Mouse (Mus musculus) liver, embryonic 15.5 days (tissue): ENCODE measurements at regions not wholly inside any gene's neighbourhood (a gene's known extent, or its start where the extent isn't known, plus 50 kb on each side); places are given as distances from the start of the nearest gene placed in this dataset.

Experiments used
- ATAC-seq: fragments of 200-750 bp; cut with Nextera tagmentation; 2 replicates; pipeline ENCODE4 v1.8.0; 2017; ENCODE audit warnings: moderate number of reproducible peaks, mild to moderate bottlenecking, moderate library complexity; ENCODE audit not compliant: insufficient read depth
- H3K27ac ChIP-seq: fragments of 300-500 bp; sonication (generic); replicated peaks from 2 replicates; pipeline ENCODE4 v1.5.1; 2015; ENCODE audit warnings: mild to moderate bottlenecking, inconsistent platforms
- H3K27me3 ChIP-seq: fragments of 300-500 bp; sonication (generic); 2 replicates; pipeline ENCODE4 v1.6.1; 2015; ENCODE audit warnings: mild to moderate bottlenecking, inconsistent platforms
- H3K36me3 ChIP-seq: fragments of 300-500 bp; sonication (generic); replicated peaks from 2 replicates; pipeline ENCODE4 v1.6.1; 2015; ENCODE audit warnings: moderate library complexity, mild to moderate bottlenecking, inconsistent platforms
- H3K4me1 ChIP-seq: fragments of 300-500 bp; sonication (generic); replicated peaks from 2 replicates; pipeline ENCODE4 v1.6.1; 2015; ENCODE audit warnings: inconsistent platforms
- H3K4me2 ChIP-seq: fragments of 300-500 bp; sonication (generic); 2 replicates; pipeline ENCODE4 v1.6.1; 2015; ENCODE audit warnings: moderate library complexity, mild to moderate bottlenecking, inconsistent platforms
- H3K4me3 ChIP-seq: fragments of 300-500 bp; sonication (generic); replicated peaks from 2 replicates; pipeline ENCODE4 v1.5.1; 2015; ENCODE audit warnings: mild to moderate bottlenecking, inconsistent platforms
- H3K9ac ChIP-seq: fragments of 300-500 bp; sonication (generic); 2 replicates; pipeline ENCODE4 v1.6.1; 2015; ENCODE audit warnings: moderate library complexity, mild to moderate bottlenecking, inconsistent platforms
- H3K9me3 ChIP-seq: fragments of 300-500 bp; sonication (generic); replicated peaks from 2 replicates; pipeline ENCODE4 v1.6.1; 2016; ENCODE audit warnings: inconsistent platforms
- WGBS: fragments of 180-500 bp; shearing (Covaris S2); methylation state at CpG from one replicate; pipeline ENCODE4 v1.1.7; 2015; ENCODE audit warnings: mixed read lengths; ENCODE audit not compliant: insufficient replicate concordance; 5-methylcytosine and 5-hydroxymethylcytosine counted together

DNA sequence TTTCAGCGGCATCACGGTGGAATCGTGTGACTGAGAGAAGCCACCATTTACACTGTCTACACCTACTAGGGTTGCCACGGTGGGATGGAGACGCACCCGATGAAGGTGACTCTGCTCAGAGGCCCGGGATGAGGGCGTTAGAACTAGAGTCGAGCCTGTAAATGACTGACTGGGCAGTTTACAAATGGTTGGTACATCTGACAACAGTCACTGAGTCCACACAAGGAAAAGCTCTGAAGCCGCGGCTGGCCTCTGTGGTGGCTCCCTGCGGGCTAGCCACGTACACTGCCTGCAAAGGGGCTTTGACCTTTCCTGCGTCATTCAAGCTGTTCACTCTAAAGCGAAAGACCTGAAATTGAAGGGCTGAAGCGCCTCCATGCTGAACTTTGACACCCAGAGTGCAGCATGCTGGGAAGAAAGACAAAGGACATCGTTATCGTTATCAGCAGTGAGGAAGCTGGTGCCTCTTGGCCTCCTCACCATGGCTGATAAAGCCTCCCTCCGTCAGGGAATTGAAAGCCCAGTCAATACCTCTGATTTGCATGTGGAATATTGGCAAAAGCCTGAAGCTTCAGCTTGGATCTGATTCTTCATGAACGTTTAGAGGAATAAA, 462.1 kb upstream of the Arglu1 start:
- Histone ChIP-seq H3K9ac (no peak overlapping the region), H3K27me3 (no peaks in the 10 kb centered on the region), H3K4me1 (0 out of 2 replicates have a peak, but pooled peaks cover 2% of the 10 kb centered on the region), H3K4me3 (no peak overlapping the region), H3K27ac (no peak overlapping the region), H3K36me3 (no peaks in the 10 kb centered on the region), H3K4me2 (no peak overlapping the region; the same call in 1 of the 2 replicates), H3K9me3 (no peaks in the 10 kb centered on the region)
- 65% methylated on average over 20 of the region's 20 CpGs for WGBS
- ATAC-seq, result no peak

DNA sequence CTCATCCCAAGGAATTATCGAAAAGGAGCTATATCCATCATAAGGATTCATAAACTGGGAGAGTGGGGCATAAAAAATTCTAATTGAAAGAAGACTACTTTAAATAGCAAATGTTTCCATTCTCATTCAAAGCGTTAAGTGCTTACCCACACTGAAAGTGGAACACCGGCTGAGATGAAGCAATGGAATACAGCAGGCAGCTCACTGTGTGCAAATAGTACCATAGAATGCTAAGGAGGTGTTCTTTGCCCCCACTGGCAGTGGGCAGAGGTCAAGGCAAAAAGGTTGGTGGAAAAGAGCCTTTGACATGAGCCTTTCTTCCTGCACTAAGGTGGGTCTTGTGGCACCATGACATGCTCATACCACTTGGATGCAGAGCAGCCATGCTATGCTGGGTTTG, 454.0 kb upstream of the Arglu1 start:
- Histone ChIP-seq H3K4me3 (no peak overlapping the region), H3K27me3 (no peaks in the 10 kb centered on the region), H3K27ac (no peak overlapping the region), H3K4me1 (no peaks in the 10 kb centered on the region), H3K9ac (no peak overlapping the region), H3K4me2 (no peak overlapping the region), H3K9me3 (no peaks in the 10 kb centered on the region), H3K36me3 (no peaks in the 10 kb centered on the region)
- 73% methylated on average over 3 of the region's 3 CpGs for WGBS
- ATAC-seq, result no peak

DNA sequence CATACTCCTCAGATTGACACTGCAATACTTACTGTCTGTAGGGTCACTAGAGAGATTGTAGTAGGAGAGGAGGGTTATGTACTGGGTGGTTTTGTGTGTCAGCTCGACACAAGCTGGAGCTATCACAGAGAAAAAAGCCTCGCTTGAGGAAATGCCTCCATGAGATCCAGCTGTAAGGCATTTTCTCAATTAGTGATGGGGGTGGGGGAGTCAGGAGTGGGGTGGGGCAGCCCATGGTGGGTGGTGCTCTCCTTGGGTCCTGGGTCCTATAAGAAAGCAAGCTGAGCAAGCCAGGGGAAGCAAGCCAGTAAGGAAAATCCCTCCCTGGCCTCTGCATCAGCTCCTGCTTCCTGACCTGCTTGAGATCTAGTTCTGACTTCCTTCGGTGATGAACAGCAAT, 449.5 kb upstream of the Arglu1 start:
- Histone ChIP-seq H3K9ac (no peak overlapping the region), H3K9me3 (no peaks in the 10 kb centered on the region), H3K27ac (no peak overlapping the region), H3K4me2 (no peak overlapping the region), H3K4me3 (no peak overlapping the region), H3K4me1 (no peaks in the 10 kb centered on the region), H3K36me3 (no peaks in the 10 kb centered on the region), H3K27me3 (no peaks in the 10 kb centered on the region)
- ATAC-seq, result no peak
- 40% methylated on average over 3 of the region's 3 CpGs for WGBS

DNA sequence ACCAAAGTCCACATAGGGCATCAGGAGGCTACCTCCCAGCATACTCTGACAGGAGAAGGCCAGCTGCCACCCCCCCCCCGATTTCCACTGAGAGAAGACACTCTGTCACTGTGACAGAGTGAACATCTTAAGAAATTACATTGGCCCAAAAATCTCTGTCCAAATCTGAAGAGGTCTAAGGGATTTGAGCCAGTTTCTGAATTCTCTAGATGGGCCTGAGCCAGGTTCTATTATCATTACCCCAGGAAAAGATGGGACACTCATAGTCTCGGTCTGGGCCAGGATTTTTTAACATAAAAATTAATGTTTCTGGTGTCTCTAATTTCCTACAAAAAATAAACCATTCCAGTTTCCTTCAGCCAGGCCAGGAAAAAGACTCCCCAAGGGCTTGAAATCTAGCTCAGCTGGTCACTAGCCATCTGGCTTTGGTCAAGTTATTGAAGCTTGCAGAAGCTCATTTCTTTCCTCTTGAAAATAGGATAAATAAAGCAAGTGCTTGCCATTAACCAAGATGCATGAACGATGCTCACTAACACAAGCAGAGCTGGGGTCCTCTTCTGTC, 448.8 kb upstream of the Arglu1 start:
- H3K36me3 ChIP-seq, result no peaks in the 10 kb centered on the region
- no peaks in the 10 kb centered on the region for H3K27me3 ChIP-seq
- H3K4me1 ChIP-seq, result no peaks in the 10 kb centered on the region
- no peak overlapping the region for H3K27ac ChIP-seq
- no peak overlapping the region for H3K4me2 ChIP-seq
- no peak overlapping the region for H3K4me3 ChIP-seq
- no peaks in the 10 kb centered on the region for H3K9me3 ChIP-seq
- 53% methylated on average over 3 of the region's 3 CpGs for WGBS
- no peak overlapping the region for H3K9ac ChIP-seq
- no peak for ATAC-seq

DNA sequence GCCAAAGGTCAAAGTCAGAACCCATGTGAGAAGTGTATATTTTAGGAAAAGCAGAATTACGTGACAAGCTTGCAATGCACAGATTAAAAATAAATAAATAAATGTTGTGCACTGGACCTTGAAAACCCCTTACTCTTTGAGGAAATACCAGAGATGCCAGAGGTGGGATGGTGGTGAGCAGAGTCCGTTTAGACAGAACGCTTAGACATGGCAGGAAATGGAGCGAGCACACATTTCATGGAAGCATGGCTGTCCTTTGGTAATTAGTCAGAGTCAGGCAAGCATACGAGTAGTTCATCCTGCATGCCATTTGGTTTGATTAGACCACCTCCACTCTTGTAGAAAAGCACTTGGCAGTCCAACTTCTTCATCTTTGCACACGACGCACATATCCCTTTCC, 443.4 kb upstream of the Arglu1 start:
- 46% methylated on average over 7 of the region's 7 CpGs for WGBS

DNA sequence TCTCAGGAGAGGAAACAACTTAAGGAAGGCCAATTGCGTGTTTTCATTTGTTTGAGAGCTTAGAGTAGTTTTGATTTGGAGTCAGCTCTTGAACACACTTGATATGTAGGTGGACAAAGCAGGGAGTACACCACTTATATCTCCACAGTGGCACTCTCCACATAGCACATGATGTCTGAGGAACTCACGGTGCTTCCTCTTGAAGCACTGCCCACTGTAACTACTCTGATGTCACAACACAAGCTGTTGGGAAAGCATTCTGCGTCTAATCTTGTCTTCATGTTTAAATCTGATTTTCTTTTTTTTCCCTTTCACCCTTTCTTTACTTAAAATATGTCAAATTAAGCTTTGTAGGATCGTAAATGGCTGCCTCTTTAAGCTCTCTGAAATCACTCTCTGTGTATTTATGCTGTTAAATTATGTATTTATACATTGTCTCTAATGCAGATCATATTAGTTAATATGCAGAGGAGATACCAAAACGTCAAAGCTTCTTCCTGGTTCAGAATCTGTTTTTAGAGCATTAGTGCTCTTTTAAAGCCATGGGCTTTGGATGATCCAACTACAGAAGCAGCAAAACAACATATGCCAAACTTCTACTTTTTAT, 442.4 kb upstream of the Arglu1 start:
- no peaks in the 10 kb centered on the region for H3K27me3 ChIP-seq
- H3K9ac ChIP-seq, result no peak overlapping the region
- 51% methylated on average over 5 of the region's 5 CpGs for WGBS
- ATAC-seq, result no peak
- no peaks in the 10 kb centered on the region for H3K9me3 ChIP-seq
- no peaks in the 10 kb centered on the region for H3K4me1 ChIP-seq
- H3K27ac ChIP-seq, result no peak overlapping the region
- H3K4me3 ChIP-seq, result no peak overlapping the region
- no peaks in the 10 kb centered on the region for H3K36me3 ChIP-seq
- no peak overlapping the region for H3K4me2 ChIP-seq

More for the DNA sequence above, 443.4 kb upstream of the Arglu1 start:
- H3K27ac ChIP-seq, result no peak overlapping the region
- H3K4me2 ChIP-seq, result no peak overlapping the region
- no peak overlapping the region for H3K4me3 ChIP-seq
- no peaks in the 10 kb centered on the region for H3K27me3 ChIP-seq
- no peak overlapping the region for H3K9ac ChIP-seq
- ATAC-seq, result no peak
- no peaks in the 10 kb centered on the region for H3K4me1 ChIP-seq
- no peaks in the 10 kb centered on the region for H3K36me3 ChIP-seq
- H3K9me3 ChIP-seq, result no peaks in the 10 kb centered on the region

DNA sequence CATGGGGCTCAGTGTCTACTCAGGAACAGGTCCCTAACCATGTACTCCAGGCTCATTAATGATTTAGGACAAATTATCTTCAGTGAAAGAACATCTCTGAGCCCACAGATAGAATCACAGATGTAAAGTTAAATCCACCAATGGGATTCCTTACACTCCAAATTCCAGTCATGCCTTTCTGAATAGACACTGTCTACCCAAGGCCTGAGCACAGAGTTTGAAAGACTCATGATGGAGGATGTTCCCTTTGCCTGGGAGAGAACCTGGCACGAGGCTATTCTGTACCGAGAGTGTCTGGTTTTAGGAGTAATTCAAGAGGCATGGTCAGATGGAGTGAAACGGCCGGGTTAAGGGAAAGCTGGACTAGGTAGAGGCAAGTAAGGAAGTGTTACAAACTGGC, 440.9 kb upstream of the Arglu1 start:
- Histone ChIP-seq H3K4me3 (no peak overlapping the region), H3K4me1 (no peaks in the 10 kb centered on the region), H3K27ac (no peak overlapping the region), H3K9me3 (no peaks in the 10 kb centered on the region), H3K4me2 (no peak overlapping the region), H3K36me3 (no peaks in the 10 kb centered on the region), H3K27me3 (no peaks in the 10 kb centered on the region), H3K9ac (no peak overlapping the region)
- no peak for ATAC-seq
- WGBS, result 54% methylated on average over 4 of the region's 4 CpGs

DNA sequence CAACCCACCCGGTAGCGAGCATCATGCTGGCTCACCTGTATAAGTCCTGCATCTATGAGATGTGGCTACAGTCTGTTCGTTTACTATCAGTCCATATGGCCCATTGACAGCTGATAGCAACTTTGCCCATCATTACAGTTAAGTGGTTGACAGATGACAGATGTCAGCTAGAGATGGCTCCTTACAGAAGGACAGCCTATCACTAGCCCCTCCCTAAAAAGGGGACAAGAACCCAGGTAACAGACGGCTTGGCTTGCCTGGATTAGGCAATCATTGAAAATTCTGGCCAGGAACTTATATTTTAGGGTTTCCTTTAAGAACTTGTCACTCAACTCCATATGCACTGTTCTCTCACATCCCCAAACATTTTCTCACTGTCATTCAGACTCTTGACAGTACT, 434.2 kb upstream of the Arglu1 start:
- no peaks in the 10 kb centered on the region for H3K9me3 ChIP-seq
- 61% methylated on average over 4 of the region's 4 CpGs for WGBS
- H3K4me2 ChIP-seq, result no peak overlapping the region
- no peak overlapping the region for H3K27ac ChIP-seq
- no peaks in the 10 kb centered on the region for H3K27me3 ChIP-seq
- H3K36me3 ChIP-seq, result no peaks in the 10 kb centered on the region
- no peak for ATAC-seq
- H3K4me3 ChIP-seq, result no peak overlapping the region
- no peaks in the 10 kb centered on the region for H3K4me1 ChIP-seq
- H3K9ac ChIP-seq, result no peak overlapping the region

DNA sequence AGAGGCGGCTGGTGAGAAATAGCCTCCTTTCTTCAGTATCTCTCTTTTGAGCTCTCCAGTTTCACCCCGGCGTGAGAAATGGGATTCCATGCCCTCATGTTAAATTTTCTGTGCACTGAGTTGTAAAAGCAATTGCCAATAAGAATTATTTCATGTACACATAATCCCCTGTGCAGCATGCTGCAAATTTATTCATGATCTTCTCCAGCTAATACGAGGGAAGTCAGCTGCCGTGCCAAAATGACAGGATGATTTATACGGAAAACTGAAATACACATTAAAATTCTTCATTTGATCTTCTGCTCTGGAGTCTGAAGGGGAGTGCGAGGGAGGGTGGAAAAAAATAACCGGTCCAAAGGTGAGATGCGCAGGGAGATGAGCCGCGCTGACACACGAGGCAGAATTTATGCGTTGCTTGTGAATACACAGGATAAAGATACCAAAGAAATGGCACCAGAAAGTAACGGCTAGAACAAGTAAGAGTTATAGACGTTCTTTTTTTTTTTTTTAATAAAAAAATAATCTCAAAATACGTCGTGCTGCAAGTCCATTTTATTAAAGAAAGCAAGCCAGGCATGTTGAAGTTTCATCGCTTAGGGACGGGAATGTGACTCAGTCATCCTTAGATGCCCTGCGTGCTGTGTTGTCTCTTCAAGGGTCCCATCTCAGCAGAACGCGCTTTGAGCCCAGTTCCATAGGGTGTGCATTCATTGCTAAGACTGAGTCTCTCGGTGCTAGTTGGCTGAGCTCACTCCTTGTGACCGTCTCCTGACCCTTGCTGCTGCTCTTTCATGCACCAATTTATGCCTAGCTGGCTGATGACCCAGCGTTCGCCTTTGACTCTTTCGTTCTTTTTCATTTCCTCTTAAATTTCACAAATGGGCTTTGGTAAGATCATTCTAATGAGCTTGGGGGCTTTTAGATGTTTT, 427.8 kb upstream of the Arglu1 start:
- no peak overlapping the region for H3K27ac ChIP-seq
- ATAC-seq, result no peak
- no peak overlapping the region for H3K4me2 ChIP-seq
- H3K27me3 ChIP-seq, result no peaks in the 10 kb centered on the region
- H3K36me3 ChIP-seq, result no peaks in the 10 kb centered on the region
- WGBS, result 74% methylated on average over 27 of the region's 27 CpGs
- H3K4me1 ChIP-seq, result no peaks in the 10 kb centered on the region
- H3K9me3 ChIP-seq, result no peaks in the 10 kb centered on the region
- no peak overlapping the region for H3K9ac ChIP-seq
- no peak overlapping the region for H3K4me3 ChIP-seq

DNA sequence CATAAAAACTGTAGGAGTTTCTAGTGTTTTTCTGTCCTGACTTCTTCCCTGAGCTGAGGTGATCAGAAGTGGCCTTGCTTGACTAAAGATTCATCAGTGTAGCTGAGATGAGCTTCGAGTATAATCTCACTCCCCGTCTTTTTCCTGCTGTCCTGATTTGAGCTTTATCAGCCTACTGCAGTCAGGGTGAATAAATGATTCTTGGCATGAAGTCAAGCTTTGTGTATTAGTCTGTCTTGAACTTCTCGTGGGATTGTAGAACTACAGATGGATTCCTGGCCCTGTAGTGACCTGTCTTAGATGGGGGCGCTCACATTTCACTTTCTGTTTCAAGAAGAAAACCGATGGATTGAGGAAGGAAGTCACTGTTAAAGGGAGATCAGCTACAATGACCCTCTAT, 405.7 kb upstream of the Arglu1 start:
- H3K9me3 ChIP-seq, result no peaks in the 10 kb centered on the region
- 19% methylated on average over 5 of the region's 5 CpGs for WGBS
- H3K4me3 ChIP-seq, result no peak overlapping the region
- no peak overlapping the region for H3K4me2 ChIP-seq
- H3K4me1 ChIP-seq, result no peaks in the 10 kb centered on the region
- H3K36me3 ChIP-seq, result no peaks in the 10 kb centered on the region
- H3K9ac ChIP-seq, result no peak overlapping the region
- ATAC-seq, result no peak
- no peak overlapping the region for H3K27ac ChIP-seq
- no peaks in the 10 kb centered on the region for H3K27me3 ChIP-seq

DNA sequence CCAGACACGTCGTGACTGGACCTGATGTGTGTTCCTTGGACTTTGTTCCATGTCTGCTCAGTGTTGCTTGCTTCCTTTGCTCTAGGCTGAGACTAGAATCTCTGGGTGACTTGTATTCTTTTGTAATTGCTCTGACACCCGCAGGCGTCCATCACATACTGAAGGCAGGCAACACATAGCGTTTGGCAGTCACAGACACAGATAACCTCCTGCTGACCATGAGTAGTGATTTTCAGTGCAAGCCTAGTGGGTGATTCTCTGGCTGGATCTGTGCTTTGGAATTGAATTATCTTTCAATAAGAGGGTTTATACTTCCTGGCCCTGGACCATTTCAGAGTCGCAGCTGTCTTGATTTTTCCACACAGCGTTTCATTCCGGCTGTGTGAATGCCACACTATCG, 403.7 kb upstream of the Arglu1 start:
- Histone ChIP-seq H3K36me3 (no peaks in the 10 kb centered on the region), H3K27ac (no peak overlapping the region), H3K4me2 (no peak overlapping the region), H3K9ac (no peak overlapping the region), H3K27me3 (no peaks in the 10 kb centered on the region), H3K9me3 (no peaks in the 10 kb centered on the region), H3K4me3 (no peak overlapping the region), H3K4me1 (no peaks in the 10 kb centered on the region)
- 51% methylated on average over 9 of the region's 9 CpGs for WGBS
- ATAC-seq, result no peak
